Mouse (Mus musculus): ENCODE measurements at regions not wholly inside any gene's neighbourhood (a gene's known extent, or its start where the extent isn't known, plus 50 kb on each side); places are given as distances from the start of the nearest gene placed in this dataset.

DNA sequence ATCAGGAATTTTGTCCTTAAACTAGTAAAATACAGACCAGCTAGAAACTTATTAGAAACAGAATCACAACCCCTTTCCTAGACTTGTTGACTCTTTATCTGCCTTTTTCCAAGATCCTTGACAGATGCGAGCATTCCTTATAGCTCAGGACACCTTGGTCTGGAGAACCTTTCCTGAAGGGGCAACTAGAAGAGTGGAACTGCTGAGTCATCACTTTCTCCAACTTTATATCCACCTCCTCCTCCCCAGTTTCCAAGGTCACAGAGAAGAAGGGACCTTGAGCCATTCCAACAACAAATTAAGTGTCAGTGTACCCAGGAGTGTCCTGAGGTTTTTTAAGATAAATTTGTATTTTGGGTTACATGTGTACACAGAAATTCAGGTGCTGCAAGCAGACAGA lies 111.5 kb upstream of the Aco1 start:
- Histone ChIP-seq H3K4me2 (no peak overlapping the region), H3K36me3 (no peaks in the 10 kb centered on the region), H3K9me3 (no peaks in the 10 kb centered on the region), H3K4me3 (no peak overlapping the region), H3K9ac (no peak overlapping the region), H3K4me1 (no peaks in the 10 kb centered on the region), H3K27me3 (no peaks in the 10 kb centered on the region), H3K27ac (no peak overlapping the region)
- ATAC-seq (ENCODE audit: insufficient number of reproducible peaks, insufficient read depth, low FRiP score, low TSS enrichment, low read depth): no peak
- WGBS: 87% methylated on average over 1 of the region's 1 CpGs

DNA sequence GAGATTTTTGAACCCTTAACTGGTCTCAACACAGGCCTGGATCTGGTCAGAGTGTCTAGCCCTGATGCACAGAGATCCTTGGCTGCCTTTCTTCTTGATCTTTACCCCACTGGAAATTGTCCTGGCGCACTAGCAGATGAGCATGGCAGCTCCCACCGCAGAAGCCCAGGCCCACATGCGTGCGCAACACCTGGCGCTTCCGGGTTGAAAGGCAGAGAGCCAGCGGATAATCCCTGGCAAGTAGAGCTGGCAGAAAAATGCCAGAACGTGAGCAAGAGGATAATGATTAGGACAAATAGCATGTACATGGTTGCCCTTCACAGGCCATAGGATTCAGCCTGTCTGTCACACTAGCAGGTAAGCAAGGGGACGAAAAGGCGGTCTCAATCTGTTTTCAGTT lies 95.0 kb upstream of the Aco1 start:
- WGBS: 94% methylated on average over 10 of the region's 10 CpGs
- H3K9ac ChIP-seq: no peak overlapping the region
- H3K4me1 ChIP-seq: no peaks in the 10 kb centered on the region
- no peaks in the 10 kb centered on the region for H3K9me3 ChIP-seq
- no peaks in the 10 kb centered on the region for H3K36me3 ChIP-seq
- no peak overlapping the region for H3K27ac ChIP-seq
- no peak for ATAC-seq (ENCODE audit: insufficient number of reproducible peaks, insufficient read depth, low FRiP score, low TSS enrichment, low read depth)
- no peak overlapping the region for H3K4me2 ChIP-seq
- no peaks in the 10 kb centered on the region for H3K27me3 ChIP-seq
- H3K4me3 ChIP-seq: no peak overlapping the region

DNA sequence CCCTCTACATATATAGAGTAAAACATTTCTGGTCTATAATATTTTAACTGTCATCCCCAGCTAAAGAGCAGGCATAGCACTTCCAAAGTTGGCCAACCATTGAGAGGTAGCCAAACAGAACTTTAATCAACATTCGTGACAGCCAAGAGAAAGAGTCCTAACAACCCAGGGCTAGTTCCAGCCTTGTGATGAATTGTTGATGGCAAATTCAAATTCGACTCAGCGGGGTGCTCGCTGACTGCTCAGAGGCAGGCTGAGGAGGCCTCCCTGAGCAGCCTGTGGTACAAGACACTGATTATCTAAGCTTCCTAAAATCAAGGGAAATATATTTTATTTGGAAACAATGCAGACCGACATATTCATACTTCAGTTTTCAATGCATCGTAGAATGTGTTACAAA lies 93.8 kb upstream of the Aco1 start:
- Histone ChIP-seq H3K9ac (no peak overlapping the region), H3K27me3 (no peaks in the 10 kb centered on the region), H3K4me1 (no peaks in the 10 kb centered on the region), H3K36me3 (no peaks in the 10 kb centered on the region), H3K4me3 (no peak overlapping the region), H3K9me3 (no peaks in the 10 kb centered on the region), H3K27ac (no peak overlapping the region), H3K4me2 (no peak overlapping the region)
- WGBS: 78% methylated on average over 6 of the region's 6 CpGs
- ATAC-seq (ENCODE audit: insufficient number of reproducible peaks, insufficient read depth, low FRiP score, low TSS enrichment, low read depth): no peak

DNA sequence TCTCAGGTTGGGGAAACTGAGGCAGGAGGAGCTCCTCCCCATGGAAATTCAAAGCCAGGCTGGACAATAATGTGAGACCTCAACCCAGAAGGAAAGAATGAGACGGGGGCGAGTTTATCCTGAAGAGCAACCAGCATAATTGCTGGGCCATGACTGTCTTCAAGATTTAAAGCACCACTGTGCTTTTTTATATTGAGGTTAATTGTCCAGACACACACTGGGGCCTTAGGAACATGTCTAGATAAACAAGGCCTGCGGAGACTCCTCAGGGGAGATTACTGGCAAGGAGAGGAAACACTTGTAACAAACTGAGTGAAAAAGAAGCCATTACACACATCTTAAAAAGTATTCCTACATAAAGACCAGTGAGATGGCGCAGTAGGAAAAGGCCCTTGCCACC lies 91.0 kb upstream of the Aco1 start:
- H3K4me2 ChIP-seq: no peak overlapping the region
- no peak overlapping the region for H3K9ac ChIP-seq
- no peak overlapping the region for H3K27ac ChIP-seq
- H3K27me3 ChIP-seq: no peaks in the 10 kb centered on the region
- WGBS: 84% methylated on average over 4 of the region's 4 CpGs
- H3K4me1 ChIP-seq: no peaks in the 10 kb centered on the region
- no peaks in the 10 kb centered on the region for H3K36me3 ChIP-seq
- no peak overlapping the region for H3K4me3 ChIP-seq
- no peaks in the 10 kb centered on the region for H3K9me3 ChIP-seq
- ATAC-seq (ENCODE audit: insufficient number of reproducible peaks, insufficient read depth, low FRiP score, low TSS enrichment, low read depth): no peak

DNA sequence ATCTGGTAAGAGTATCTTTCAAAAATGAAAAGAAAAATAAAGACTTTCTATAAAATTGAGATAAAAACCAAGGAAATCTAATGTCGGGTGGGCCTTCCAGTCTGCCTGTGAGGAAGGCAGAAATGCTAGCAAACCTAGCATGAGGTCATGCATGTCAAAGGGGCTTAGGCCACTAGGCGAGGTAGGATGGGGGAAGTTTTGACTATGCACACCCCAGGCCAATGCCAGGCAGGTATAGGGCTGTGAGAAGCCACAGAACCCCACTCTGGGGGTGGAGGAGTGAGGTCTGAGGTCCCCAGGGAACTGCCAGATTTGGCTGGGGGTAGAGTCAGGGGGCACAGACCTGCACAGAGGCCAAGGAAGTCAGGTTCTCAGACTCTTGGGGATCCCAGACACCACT lies 89.5 kb upstream of the Aco1 start:
- no peaks in the 10 kb centered on the region for H3K27me3 ChIP-seq
- no peak overlapping the region for H3K4me2 ChIP-seq
- H3K9me3 ChIP-seq: no peaks in the 10 kb centered on the region
- no peaks in the 10 kb centered on the region for H3K4me1 ChIP-seq
- no peak overlapping the region for H3K4me3 ChIP-seq
- H3K36me3 ChIP-seq: no peaks in the 10 kb centered on the region
- WGBS: 81% methylated on average over 2 of the region's 2 CpGs
- no peak overlapping the region for H3K9ac ChIP-seq
- H3K27ac ChIP-seq: no peak overlapping the region
- ATAC-seq (ENCODE audit: insufficient number of reproducible peaks, insufficient read depth, low FRiP score, low TSS enrichment, low read depth): no peak

DNA sequence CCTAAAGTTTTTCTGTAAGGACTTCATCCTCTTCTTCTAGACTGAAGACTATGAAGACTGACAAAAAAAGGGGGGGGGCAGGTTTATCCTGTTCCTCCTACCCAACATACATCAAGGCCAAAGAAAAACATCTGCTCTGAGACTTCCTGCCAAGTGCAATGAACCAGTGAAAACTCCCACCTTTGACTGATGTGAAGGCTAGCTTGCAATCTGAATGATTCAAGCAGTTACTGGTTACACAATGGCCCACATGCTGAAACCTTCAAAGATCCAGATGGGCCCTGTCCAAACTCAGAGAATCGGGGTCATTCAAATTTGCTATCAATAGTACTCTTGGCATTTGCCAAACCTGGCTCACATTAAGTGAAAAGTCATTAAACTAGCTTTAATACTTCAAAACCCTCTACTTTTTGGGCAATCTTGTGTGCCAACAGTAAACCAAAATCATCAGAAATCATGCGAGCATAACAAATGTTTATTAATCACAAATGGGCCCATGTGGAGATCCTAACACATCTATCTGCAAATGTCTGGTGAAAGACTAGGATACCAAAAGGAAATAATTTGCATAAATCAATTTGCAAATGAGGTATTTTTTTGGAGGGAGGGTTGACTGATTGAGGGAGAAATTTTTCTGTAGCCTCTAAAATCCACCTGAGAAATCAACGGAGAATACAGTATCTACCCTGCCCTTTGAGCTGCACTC lies 79.0 kb upstream of the Aco1 start:
- 86% methylated on average over 3 of the region's 3 CpGs for WGBS
- H3K4me2 ChIP-seq: no peak overlapping the region
- no peaks in the 10 kb centered on the region for H3K27me3 ChIP-seq
- no peak overlapping the region for H3K27ac ChIP-seq
- no peak overlapping the region for H3K4me3 ChIP-seq
- H3K36me3 ChIP-seq: no peaks in the 10 kb centered on the region
- H3K9ac ChIP-seq: no peak overlapping the region
- ATAC-seq (ENCODE audit: insufficient number of reproducible peaks, insufficient read depth, low FRiP score, low TSS enrichment, low read depth): no peak
- H3K4me1 ChIP-seq: no peaks in the 10 kb centered on the region
- H3K9me3 ChIP-seq: no peaks in the 10 kb centered on the region

DNA sequence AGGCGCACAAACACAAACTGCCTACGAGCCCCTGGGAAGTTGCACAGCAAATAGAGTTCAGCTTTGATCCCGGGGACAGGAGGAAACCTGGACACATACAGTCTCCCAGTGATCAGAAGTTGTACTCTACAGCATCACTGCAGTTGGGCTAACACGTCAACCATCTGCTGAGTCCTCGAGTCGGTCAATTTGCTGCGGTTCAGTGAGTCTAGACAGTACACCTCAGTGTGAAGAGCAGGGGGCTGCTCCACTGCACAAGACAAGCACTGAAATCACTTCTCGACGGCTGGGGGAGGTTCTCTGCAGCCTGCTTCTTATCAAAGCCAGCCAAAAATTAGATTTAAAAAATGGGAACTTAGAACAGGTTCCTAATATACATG lies 78.4 kb upstream of the Aco1 start:
- H3K36me3 ChIP-seq: no peaks in the 10 kb centered on the region
- 71% methylated on average over 9 of the region's 9 CpGs for WGBS

DNA sequence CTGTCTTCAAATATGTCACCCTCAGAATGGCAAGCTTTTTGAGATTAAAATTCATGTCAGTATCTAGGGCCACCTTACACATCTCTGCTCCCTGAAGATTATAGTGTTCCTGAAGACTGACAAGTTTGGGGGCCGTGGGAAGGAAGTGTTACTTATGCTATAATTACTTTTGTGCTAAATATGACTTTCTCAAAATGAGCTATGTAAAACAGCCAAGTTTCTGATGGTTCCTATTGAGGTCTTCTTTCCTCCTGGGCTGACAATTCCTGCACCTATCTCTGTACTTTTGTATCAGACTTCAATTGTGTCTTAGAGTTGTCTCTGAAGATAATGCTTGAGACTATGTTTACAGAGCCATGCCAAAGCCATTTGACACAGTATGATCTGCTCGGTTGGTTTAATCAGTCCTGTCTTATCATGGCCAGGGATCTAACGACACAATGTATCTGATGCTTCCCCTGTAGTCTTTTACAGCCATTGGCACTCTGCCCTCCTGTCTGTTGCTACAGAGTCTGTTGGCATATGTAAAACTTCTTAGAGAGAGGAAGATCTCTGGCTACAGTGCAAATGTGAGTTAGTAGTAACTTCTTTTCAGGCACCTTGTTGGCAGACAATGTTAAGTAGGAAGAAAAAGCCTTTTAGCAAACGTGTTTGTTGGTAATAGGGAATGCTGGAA lies 71.8 kb upstream of the Aco1 start:
- no peak overlapping the region for H3K9ac ChIP-seq
- no peak for ATAC-seq (ENCODE audit: insufficient number of reproducible peaks, insufficient read depth, low FRiP score, low TSS enrichment, low read depth)

More for the DNA sequence above, 78.4 kb upstream of the Aco1 start:
- Histone ChIP-seq H3K9me3 (no peaks in the 10 kb centered on the region), H3K27ac (no peak overlapping the region), H3K4me3 (no peak overlapping the region), H3K4me2 (no peak overlapping the region), H3K9ac (no peak overlapping the region), H3K4me1 (no peaks in the 10 kb centered on the region), H3K27me3 (no peaks in the 10 kb centered on the region)
- ATAC-seq (ENCODE audit: insufficient number of reproducible peaks, insufficient read depth, low FRiP score, low TSS enrichment, low read depth): no peak

DNA sequence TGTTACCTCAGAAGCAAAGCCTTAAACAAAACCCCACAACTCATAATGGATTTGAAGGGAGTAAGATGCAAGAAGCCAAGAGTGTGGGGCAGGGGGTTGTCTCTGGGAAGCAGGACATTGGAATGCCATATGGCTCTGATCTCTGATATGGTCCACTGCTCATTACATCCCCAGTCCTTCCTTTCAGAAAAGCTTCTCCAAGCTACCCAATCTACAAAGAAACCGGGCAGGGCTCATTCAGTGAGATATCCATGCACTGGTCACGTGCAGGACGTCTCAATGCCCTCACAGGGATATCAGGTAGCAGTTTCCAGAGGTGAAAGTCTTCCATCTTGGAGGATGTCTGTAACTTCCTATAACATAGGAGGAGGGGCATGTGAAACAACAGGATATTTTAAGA lies 61.8 kb upstream of the Aco1 start:
- H3K4me2 ChIP-seq: no peak overlapping the region
- H3K9me3 ChIP-seq: no peaks in the 10 kb centered on the region
- no peaks in the 10 kb centered on the region for H3K27me3 ChIP-seq
- no peak for ATAC-seq (ENCODE audit: insufficient number of reproducible peaks, insufficient read depth, low FRiP score, low TSS enrichment, low read depth)
- H3K4me3 ChIP-seq: no peak overlapping the region
- no peak overlapping the region for H3K27ac ChIP-seq
- WGBS: 70% methylated on average over 3 of the region's 3 CpGs
- no peaks in the 10 kb centered on the region for H3K4me1 ChIP-seq
- H3K36me3 ChIP-seq: no peaks in the 10 kb centered on the region
- H3K9ac ChIP-seq: no peak overlapping the region

More for the DNA sequence above, 71.8 kb upstream of the Aco1 start:
- Histone ChIP-seq H3K9me3 (no peaks in the 10 kb centered on the region), H3K4me2 (no peak overlapping the region), H3K4me1 (no peaks in the 10 kb centered on the region), H3K27me3 (no peaks in the 10 kb centered on the region), H3K4me3 (no peak overlapping the region), H3K36me3 (no peaks in the 10 kb centered on the region), H3K27ac (no peak overlapping the region)
- 68% methylated on average over 4 of the region's 4 CpGs for WGBS

DNA sequence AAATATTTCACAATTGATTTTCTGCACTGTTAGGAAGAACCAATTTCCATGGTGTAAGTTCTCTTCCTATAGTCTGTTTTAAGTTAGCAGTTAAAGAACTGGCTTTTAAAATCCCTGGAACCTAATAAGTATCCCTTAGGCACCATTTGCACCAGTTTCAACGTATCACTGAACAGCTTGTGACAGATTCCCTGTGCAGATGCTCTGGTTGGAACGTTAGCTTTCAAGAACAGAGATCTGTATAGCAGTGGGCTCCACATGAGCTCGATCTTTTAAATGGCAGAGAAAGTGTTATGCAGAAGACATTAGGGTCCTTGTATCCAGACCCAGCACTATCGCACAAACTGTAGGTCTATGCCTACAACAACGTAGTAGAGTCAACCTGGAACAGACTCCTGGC lies 52.6 kb upstream of the Aco1 start:
- H3K27me3 ChIP-seq: no peaks in the 10 kb centered on the region
- no peak overlapping the region for H3K4me3 ChIP-seq
- no peak overlapping the region for H3K4me2 ChIP-seq
- H3K9me3 ChIP-seq: no peaks in the 10 kb centered on the region
- no peaks in the 10 kb centered on the region for H3K36me3 ChIP-seq
- H3K9ac ChIP-seq: no peak overlapping the region
- no peak for ATAC-seq (ENCODE audit: insufficient number of reproducible peaks, insufficient read depth, low FRiP score, low TSS enrichment, low read depth)
- WGBS: 61% methylated on average over 5 of the region's 5 CpGs
- H3K27ac ChIP-seq: no peak overlapping the region
- H3K4me1 ChIP-seq: no peaks in the 10 kb centered on the region

All from embryonic facial prominence, embryonic 13.5 days (tissue).